Mouse (Mus musculus) liver, postnatal 0 days (tissue): ENCODE data around the gene Ctsw.

Experiments used
- CTCF ChIP-seq: sonication (generic); IDR thresholded peaks from 2 replicates; pipeline ENCODE4 v1.5.1; 2016; ENCODE audit warnings: antibody characterized with exemption, low read depth
- EP300 ChIP-seq: IDR thresholded peaks from 2 replicates; pipeline ENCODE4 v1.6.1; 2016; ENCODE audit warnings: antibody characterized with exemption, low read depth, mild to moderate bottlenecking

DNA sequence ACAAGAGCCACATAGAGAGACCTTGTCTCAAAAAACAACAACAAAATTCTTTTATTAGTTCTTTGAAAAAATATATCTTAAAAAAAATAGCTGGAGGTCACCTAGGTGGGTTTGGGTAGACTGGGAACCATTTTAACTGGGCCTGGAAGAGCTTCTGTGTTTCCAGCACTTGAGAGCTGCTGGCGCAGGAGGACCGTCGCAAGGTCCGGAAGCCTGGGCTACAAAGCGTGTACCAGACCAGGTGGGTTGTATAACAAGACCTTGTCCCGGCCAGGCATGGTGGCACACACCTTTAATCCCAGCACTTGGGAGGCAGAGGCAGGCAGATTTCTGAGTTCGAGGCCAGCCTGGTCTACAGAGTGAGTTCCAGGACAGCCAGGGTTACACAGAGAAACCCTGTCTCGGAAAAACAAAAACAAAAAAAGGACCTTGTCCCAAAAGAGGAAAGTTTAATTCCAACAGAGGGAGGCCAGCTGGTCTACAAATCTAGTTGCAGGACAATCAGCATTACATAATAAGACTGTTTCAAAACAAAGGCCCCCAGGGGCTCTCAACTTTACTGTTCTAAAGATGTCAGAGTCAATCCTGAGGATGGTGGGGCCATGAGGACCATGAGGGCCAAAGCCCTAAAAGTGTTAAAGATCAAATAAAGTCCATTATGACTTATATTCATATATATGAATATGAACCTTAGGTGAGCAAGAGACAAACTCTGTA, 49.4 kb downstream of the Ctsw start:
- TF ChIP-seq CTCF (no peak), EP300 (no peak)
